Mouse (Mus musculus): ENCODE measurements around the gene Vps37c.

The Vps37c gene

DNA sequence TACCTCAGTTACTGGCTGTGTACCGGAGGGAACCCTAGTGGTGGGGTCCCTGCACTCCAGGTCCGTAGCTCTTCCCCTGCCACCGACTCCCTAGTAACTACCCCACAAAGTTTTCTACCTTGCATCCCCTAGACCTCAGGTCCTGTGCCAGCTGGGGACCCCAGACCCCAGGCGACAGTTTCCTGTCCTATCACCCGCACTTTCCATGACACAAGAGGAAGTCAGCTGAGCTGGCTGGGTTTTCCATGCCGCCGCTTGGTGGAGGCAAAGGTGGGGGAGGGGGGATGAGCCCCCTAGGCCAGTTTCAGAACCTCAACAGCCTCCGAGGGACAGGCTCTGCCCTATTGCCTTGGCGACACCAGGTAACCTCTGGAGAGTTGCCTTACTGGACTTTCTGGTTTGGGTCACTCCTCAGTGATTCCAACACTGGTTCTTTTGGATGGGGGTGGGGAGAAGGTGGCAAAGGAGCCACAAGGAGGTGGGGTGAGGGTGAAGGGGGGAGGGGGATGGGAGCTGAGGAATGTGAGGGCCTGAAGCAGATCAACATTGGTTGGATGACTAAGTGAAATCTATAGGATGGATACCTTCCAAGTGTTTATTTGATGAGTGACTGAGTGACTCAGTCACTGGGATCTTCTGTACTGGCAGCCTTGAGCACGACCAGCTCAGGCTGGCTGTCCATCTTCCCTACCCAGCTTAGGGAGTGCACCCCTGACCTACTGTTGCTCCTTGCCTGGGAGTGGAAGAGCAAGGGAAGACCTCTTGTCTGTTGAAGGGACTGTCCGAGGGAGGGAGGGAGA, 52.3 kb downstream of the Vps37c start:
- DNase-seq (ENCODE audit: low spot score) = peak; percentile 25

- DNase-seq (ENCODE audit: low spot score) = no peak
Observed at GRCm38 (mm10) chr19:10742145-10742544, 53.6 kb downstream of the Vps37c start.

DNA sequence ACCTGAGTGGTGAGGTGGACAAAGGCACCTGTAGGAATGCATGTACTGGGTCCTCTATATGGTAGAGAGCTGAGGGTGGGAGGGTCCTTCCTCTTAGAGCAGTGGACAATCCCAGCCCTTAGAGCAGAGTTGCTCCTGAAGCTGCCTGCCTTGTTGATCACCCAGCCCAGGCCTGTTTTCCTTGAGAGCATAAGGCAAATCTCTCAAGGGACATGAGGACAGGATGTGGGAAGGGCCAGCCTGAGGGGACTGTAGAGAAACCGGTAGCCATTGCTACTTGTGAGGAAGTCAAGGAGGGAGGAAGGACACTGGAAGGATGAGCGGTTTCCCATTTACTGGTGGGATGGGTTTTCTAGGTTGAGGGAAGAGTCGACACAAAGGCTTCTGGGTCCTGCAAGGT, 54.0 kb downstream of the Vps37c start:
- DNase-seq (ENCODE audit: low spot score) = no peak

DNA sequence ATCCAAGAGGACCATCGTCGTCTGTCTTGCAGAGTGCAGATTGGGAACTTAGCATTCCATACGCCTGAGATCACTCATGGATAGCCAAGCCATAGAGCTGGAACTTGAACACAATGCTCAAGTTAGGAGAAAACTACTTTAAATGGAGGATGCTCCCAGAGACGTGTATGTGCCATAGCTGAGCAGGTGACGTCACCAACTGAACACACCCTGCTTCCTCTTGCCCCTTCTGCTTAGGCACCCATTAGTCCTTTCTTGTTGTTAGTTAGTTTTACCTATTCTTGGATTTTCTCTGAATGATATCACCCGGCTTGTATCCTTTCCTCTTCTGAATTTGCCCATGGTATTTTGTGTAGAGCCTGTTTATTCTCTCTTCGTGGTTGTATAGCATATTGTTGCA, 58.6 kb downstream of the Vps37c start:
- no peak for DNase-seq (ENCODE audit: low spot score)

- no peak for DNase-seq (ENCODE audit: low spot score)
Observed at GRCm38 (mm10) chr19:10747718-10748117, 59.2 kb downstream of the Vps37c start.

DNA sequence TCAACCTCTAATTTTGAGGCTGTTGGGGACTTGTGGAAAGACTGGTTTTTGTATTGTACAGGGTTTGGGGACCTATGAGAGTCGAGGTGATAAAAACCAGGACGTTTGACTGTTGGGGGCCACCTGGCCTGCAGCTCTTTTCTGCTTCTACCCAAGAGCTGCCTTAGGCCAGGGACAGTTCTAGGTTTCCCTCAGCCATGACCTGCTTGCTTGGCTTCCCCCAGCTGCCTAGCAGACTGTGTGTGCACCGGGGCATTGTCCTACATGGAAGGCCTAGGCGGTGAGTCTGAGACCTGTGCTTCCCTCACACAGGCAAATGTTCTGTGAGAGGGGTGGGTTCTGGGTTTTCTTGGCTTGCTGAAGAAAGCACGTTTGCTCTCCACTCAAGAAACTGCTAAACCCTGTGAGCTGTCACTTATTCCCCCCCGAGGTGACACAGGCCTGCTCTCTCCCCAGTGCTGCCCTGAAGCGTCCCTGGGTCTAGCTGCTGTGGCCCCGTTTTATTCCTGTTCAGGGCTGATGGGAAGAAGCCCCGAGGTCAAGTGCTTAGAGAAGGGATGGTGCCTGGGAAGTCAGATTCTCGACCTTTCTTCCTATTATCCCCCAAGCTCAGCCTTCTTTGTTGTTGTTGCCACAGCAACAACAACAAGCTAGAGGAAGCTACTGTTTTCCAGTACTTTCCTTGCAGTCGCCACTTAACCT, 60.0 kb downstream of the Vps37c start:
- DNase-seq (ENCODE audit: low spot score) = no peak

- no peak for DNase-seq (ENCODE audit: low spot score)
Observed at GRCm38 (mm10) chr19:10749295-10749694, 60.8 kb downstream of the Vps37c start.

GRCm38 (mm10) chr19:10750161-10750560, 61.6 kb downstream of the Vps37c start:
- no peak for DNase-seq (ENCODE audit: low spot score)

GRCm38 (mm10) chr19:10751607-10752006, 63.1 kb downstream of the Vps37c start:
- DNase-seq (ENCODE audit: low spot score) = no peak

- DNase-seq (ENCODE audit: low spot score) = no peak
Observed at GRCm38 (mm10) chr19:10752106-10752505, 63.6 kb downstream of the Vps37c start.

DNA sequence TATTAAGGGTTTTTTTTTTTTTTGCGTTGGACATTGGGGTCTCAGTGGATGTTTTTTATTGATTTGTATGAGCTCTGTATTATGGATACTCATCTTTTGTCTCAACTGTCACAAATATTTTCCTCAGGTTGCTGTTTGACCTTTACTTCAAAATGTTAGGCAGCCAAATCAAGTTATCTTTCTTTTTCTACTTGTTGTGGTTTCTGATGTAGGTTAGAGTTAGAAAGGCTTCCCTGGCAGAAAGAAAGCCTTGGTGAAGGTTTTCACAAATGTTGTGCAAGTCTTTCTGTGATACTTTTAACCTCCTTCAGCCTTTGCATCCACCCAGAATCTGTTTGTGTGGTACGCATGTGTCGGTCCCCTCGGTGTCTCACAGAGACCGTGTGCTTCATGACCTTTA, 64.1 kb downstream of the Vps37c start:
- DNase-seq (ENCODE audit: low spot score) = no peak

DNA sequence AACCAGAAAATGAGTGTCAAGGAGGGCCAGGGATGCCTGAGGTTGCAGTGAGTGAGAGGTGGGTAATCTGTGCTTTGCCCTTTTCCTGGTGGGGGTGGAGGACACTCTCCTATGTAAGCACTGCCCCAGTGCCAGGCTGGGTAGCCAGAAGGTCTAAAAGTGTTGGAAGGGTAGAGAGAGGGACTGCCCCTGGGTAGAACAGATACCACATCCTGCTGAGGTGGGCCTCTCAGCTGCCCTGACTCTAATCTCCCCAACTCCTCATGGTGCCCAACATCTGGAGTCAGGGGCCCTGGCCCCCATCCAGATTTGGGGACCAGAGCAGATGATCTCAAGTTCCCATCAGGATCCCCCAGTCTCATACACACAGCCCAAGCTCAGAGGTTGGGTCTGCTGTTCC, 68.6 kb downstream of the Vps37c start:
- no peak for DNase-seq (ENCODE audit: low spot score)

- DNase-seq (ENCODE audit: low spot score) = no peak
Observed at GRCm38 (mm10) chr19:10757526-10757925, 69.0 kb downstream of the Vps37c start.

DNA sequence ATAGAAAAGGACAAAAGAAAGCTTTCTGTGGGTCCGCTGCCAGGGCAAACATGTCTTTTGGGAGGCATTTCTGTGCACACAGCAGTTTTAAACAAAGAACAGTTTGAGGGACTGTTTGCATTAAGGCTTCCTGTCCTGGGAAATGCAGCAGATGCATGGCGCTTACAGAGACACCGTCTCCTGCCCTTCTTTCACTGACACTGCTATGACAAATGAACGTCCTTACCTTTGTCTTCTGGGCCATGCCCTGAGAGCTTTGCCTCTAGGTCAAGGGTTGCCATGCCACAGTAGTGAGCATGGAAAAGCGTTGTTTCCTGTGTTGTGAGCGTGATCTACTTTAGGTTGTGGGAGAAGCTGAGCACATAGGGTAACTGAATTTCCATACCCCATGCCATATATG, 70.2 kb downstream of the Vps37c start:
- DNase-seq (ENCODE audit: low spot score) = peak; percentile 33

DNA sequence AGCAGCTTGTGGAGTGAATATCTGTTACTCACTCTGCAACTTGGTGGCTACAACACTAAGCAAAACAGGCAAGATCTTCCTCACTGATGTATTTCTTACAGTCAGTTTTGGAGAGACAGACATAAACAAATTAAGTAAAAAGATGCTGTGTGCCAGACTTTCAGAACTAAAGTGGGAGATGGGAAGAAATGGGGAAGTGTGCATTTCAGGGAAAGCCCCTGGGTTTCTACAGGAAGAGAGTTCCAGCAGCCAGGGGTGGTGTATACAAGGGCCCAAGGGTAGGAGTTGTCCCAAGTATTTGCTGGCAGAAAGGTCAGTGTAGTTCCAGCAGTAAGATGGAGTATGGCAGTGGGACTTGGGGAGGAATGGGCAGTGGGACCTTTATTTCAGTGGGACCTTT, 71.0 kb downstream of the Vps37c start:
- no peak for DNase-seq (ENCODE audit: low spot score)

- DNase-seq (ENCODE audit: low spot score) = no peak
Observed at GRCm38 (mm10) chr19:10759983-10760831, 71.7 kb downstream of the Vps37c start.

DNA sequence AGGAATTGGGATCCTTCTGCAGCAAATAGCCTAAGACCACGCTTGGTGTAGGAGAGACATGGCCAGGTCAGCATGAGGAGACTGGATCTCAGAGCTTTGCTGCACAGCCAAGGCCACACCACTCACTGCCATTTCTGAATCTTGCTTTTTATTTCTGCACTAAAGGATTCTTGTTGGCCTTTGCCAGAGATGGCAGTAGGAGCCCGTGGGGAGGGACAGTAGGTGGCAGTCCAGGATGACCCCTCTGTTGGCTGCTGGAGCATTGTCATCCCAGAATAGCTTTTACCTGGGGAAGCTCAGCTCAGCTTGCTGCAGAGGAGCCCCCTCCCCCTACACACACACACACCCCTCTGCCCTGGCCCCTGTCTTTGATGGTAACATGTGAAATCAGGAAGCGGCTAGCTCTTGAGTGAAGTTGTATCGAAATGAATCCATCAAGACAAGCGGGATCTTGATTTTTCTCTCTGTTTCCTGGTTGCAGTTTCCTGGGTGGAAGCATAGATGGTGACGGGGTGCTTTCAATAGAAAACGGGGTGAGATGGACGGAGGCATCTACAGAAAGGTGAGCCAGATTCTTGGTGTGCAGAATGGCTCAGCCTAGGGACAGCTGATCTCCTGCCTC, 73.4 kb downstream of the Vps37c start:
- DNase-seq (ENCODE audit: low spot score) = no peak

- DNase-seq (ENCODE audit: low spot score) = no peak
Observed at GRCm38 (mm10) chr19:10762468-10762867, 73.9 kb downstream of the Vps37c start.

DNA sequence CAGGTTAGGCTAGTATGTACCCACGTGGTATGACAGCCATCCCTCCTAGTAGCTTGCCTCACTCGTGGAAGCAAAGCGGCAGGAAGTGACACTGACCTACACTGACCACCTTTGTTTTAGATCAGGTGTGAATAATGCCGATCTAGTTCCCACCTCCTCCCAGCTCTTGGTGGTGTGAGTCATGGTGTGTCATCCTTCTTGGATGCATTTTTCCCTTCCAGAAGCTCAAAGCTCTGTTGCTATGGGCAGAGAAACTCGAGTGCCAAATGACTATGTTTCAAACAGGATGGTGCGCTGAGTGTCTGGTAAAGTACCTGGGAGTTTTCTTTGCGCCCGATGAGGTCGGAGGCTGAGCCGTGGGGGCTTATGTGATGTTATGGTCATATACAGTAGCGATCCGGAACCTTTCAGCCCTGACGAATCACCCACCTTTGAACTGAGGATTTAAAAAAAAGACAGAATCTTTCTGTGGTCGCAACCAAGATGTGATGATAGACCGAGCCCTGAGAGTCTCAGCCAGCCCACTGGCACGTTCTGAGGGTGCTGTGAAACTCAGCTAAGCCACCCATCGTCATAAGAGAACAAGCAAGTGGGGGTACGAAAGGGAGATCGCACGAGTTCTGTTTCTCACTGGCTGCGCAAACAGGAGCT, 75.0 kb downstream of the Vps37c start:
- DNase-seq (ENCODE audit: low spot score) = no peak
